In genomic region chr12:53146460-53147050, GRCm38 (mm10) we compare ENCODE assay signal across 10 mouse cellular contexts.
DNase-seq lines count a peak whose midpoint lies in the region; ATAC-seq lines count a peak whose summit lies in the region.
"Had no signal": no experiment of that assay in that cellular context is flagged by ENCODE, and none has a peak within 500 bp of the region (broad histone marks: within the 10 kb centered on the region; RNA-seq: fewer than 3 reads in every experiment).

No protein-coding gene starts in this region.

- no peak overlapping the region for H3K9ac ChIP-seq in neural tube, embryonic 13.5 days

- H3K4me2 ChIP-seq in neural tube, embryonic 13.5 days: no peak overlapping the region

- intact Hi-C loops in heart, postnatal 10 days (cut with DNase I): no loop called here

- DNase-seq in frontal cortex, postnatal 36 days (ENCODE audit: low spot score in 2 of 2): peak; percentile 50 to 64
- DNase-seq in frontal cortex, postnatal 25 days (ENCODE audit: low spot score in 2 of 2): no peak
- DNase-seq in neural tube, embryonic 10.5 days (ENCODE audit: extremely low spot score, low spot score): no peak
- peak; percentile 25 to 29 for DNase-seq in heart, postnatal 10 days
- peak; percentile 13 for DNase-seq in skeletal muscle tissue, adult 2 months (ENCODE audit: low read depth, low spot score)
- DNase-seq in thymus, adult 18-20 months: no peak

- no peak overlapping the region for H3K27ac ChIP-seq in neural tube, embryonic 13.5 days (replicated peaks)
- H3K27ac ChIP-seq: macrophage had no signal

- H3K9me3 ChIP-seq in neural tube, embryonic 13.5 days: no peaks in the 10 kb centered on the region

- 51% methylated on average over 11 of the region's 11 CpGs for WGBS in neural tube, embryonic 13.5 days

- peak; percentile 84 for ATAC-seq in neural tube, embryonic 13.5 days (ENCODE audit: low read depth)
- no peak for ATAC-seq in CD4-positive, CD25-positive, alpha-beta regulatory T cell, adult 4 months

- peaks cover 19% of the 10 kb centered on the region for H3K4me1 ChIP-seq in neural tube, embryonic 13.5 days (replicated peaks)

- H3K36me3 ChIP-seq in neural tube, embryonic 13.5 days: peaks cover 23% of the 10 kb centered on the region
- H3K36me3 ChIP-seq: G1E had no signal

- H3K4me3 ChIP-seq in neural tube, embryonic 13.5 days: no peak overlapping the region

- H3K27me3 ChIP-seq in neural tube, embryonic 13.5 days: no peaks in the 10 kb centered on the region

Comparison
In these comparisons a context has a peak if more than half of its experiments do, and no peak if none do; other contexts are left out.
1. DNase-seq: peak in frontal cortex, postnatal 36 days (2 of 2), heart, postnatal 10 days (2 of 2) and skeletal muscle tissue, adult 2 months (single experiment); none in frontal cortex, postnatal 25 days (0 of 2), neural tube, embryonic 10.5 days (single experiment) and thymus, adult 18-20 months (0 of 2).